Mouse (Mus musculus) CH12.LX (cell line): ENCODE measurements around the gene Meox1. TPM values are rescaled to one million over a fixed set of nuclear protein-coding genes. Genes with fewer than 3 reads are reported as not detected.
A peak's percentile ranks its signal among the peaks of the same experiment; 100 is the strongest.

Source experiments
- DNase-seq: peaks from one replicate; pipeline ENCODE4 v3.0.0-alpha.2; 2013; ENCODE audit errors: extremely low read depth
- H3K27ac ChIP-seq: 2 replicates; pipeline ENCODE4 v1.5.1; 2012; ENCODE audit warnings: low read depth, mild to moderate bottlenecking, control low read depth, moderate library complexity; ENCODE audit not compliant: insufficient read depth
- H3K27me3 ChIP-seq: replicated peaks from 2 replicates; pipeline ENCODE3; 2012; ENCODE audit warnings: inconsistent platforms
- H3K36me3 ChIP-seq, 2 experiments: replicated peaks in 1 of 2; 2 replicates each; pipeline versions ENCODE3 to v1.6.1; 2012; ENCODE audit warnings: inconsistent platforms in 1 of 2, low read length in 1 of 2, mild to moderate bottlenecking in 1 of 2, mixed read lengths in 1 of 2, moderate library complexity in 1 of 2; ENCODE audit not compliant: control insufficient read depth in 1 of 2, insufficient read depth in 1 of 2
- H3K4me1 ChIP-seq, 2 experiments: 2 replicates each; pipeline ENCODE4 v1.6.1; 2012; ENCODE audit warnings: inconsistent platforms in 1 of 2, moderate library complexity in 1 of 2; ENCODE audit not compliant: insufficient read depth in 2 of 2, control insufficient read depth in 1 of 2
- H3K4me2 ChIP-seq: 2 replicates; pipeline ENCODE4 v1.6.1; 2012; ENCODE audit warnings: low read depth, mild to moderate bottlenecking, control low read depth; ENCODE audit not compliant: poor library complexity, insufficient read depth, severe bottlenecking
- H3K4me3 ChIP-seq, 3 experiments: fragments of 150-350 bp in 1 of 3; sonication (generic) in 1 of 3; replicated peaks in 1 of 3; 2 replicates each; pipeline versions ENCODE3 to v1.5.1; 2011 to 2012; ENCODE audit warnings: low read depth in 2 of 3, low read length in 2 of 3, mild to moderate bottlenecking in 2 of 3, moderate library complexity in 2 of 3, control low read depth in 1 of 3, improper control_type of control experiment in 1 of 3, inconsistent platforms in 1 of 3, mixed read lengths in 1 of 3; ENCODE audit not compliant: poor library complexity in 1 of 3
- H3K79me2 ChIP-seq: replicated peaks from 2 replicates; pipeline ENCODE4 v1.6.1; 2012; ENCODE audit warnings: mild to moderate bottlenecking, moderate library complexity; ENCODE audit not compliant: control insufficient read depth, poor library complexity, insufficient read depth, severe bottlenecking; ENCODE audit errors: extremely low read depth
- H3K9ac ChIP-seq: 2 replicates; pipeline ENCODE4 v1.6.1; 2012; ENCODE audit warnings: low read depth, mild to moderate bottlenecking, control low read depth, moderate library complexity; ENCODE audit not compliant: insufficient read depth
- H3K9me3 ChIP-seq: replicated peaks from 2 replicates; pipeline ENCODE3; 2012; ENCODE audit warnings: low read length, inconsistent platforms, mixed read lengths
- BHLHE40 ChIP-seq: IDR thresholded peaks from 2 replicates; pipeline ENCODE4 v1.6.1; 2011; ENCODE audit warnings: mild to moderate bottlenecking, low read depth, low read length, improper control_type of control experiment
- CHD1 ChIP-seq: IDR thresholded peaks from 2 replicates; pipeline ENCODE4 v1.6.1; 2012; ENCODE audit warnings: low read depth, low read length, improper control_type of control experiment, inconsistent platforms
- CHD2 ChIP-seq: IDR thresholded peaks from 2 replicates; pipeline ENCODE4 v1.6.1; 2011; ENCODE audit warnings: low read length, improper control_type of control experiment
- CTCF ChIP-seq, 2 experiments: IDR thresholded peaks in 1 of 2; conservative IDR thresholded peaks in 1 of 2; 2 replicates each; pipeline ENCODE4 v1.5.1; 2011 to 2012; ENCODE audit warnings: low read depth in 2 of 2, low read length in 2 of 2, improper control_type of control experiment in 1 of 2, inconsistent platforms in 1 of 2, mild to moderate bottlenecking in 1 of 2, moderate library complexity in 1 of 2
- ELF1 ChIP-seq: IDR thresholded peaks from 2 replicates; pipeline ENCODE4 v1.6.1; 2014; ENCODE audit warnings: low read depth, mild to moderate bottlenecking, inconsistent platforms, low read length, improper control_type of control experiment
- GABPA ChIP-seq: IDR thresholded peaks from 2 replicates; pipeline ENCODE4 v1.6.1; 2012; ENCODE audit warnings: low read depth, low read length, improper control_type of control experiment, inconsistent platforms; ENCODE audit not compliant: insufficient replicate concordance
- HCFC1 ChIP-seq: IDR thresholded peaks from 2 replicates; pipeline ENCODE4 v1.6.1; 2012; ENCODE audit warnings: low read depth, mild to moderate bottlenecking, inconsistent platforms, low read length, improper control_type of control experiment
- JUN ChIP-seq: IDR thresholded peaks from 2 replicates; pipeline ENCODE4 v1.6.1; 2011; ENCODE audit warnings: low read depth, mild to moderate bottlenecking, low read length, improper control_type of control experiment, moderate library complexity; ENCODE audit not compliant: insufficient read depth
- JUND ChIP-seq: conservative IDR thresholded peaks from 2 replicates; pipeline ENCODE4 v1.6.1; 2011; ENCODE audit warnings: low read depth, low read length, improper control_type of control experiment
- MAX ChIP-seq: IDR thresholded peaks from 2 replicates; pipeline ENCODE4 v1.6.1; 2011; ENCODE audit warnings: low read length, improper control_type of control experiment
- MAZ ChIP-seq: IDR thresholded peaks from 2 replicates; pipeline ENCODE4 v1.6.1; 2012; ENCODE audit warnings: low read depth, mild to moderate bottlenecking, inconsistent platforms, low read length, improper control_type of control experiment, moderate library complexity
- MEF2A ChIP-seq: IDR thresholded peaks from 2 replicates; pipeline ENCODE4 v1.6.1; 2014; ENCODE audit warnings: low read depth, mild to moderate bottlenecking, inconsistent platforms, low read length, improper control_type of control experiment, borderline replicate concordance
- MXI1 ChIP-seq: IDR thresholded peaks from 2 replicates; pipeline ENCODE4 v1.6.1; 2011; ENCODE audit warnings: mild to moderate bottlenecking, low read depth, low read length, improper control_type of control experiment
- MYC ChIP-seq: IDR thresholded peaks from 2 replicates; pipeline ENCODE4 v1.6.1; 2011; ENCODE audit warnings: low read depth, mild to moderate bottlenecking, improper control_type of control experiment, low read length
- NELFE ChIP-seq: IDR thresholded peaks from 2 replicates; pipeline ENCODE4 v1.6.1; 2011; ENCODE audit warnings: low read depth, low read length, improper control_type of control experiment
- PAX5 ChIP-seq: IDR thresholded peaks from 2 replicates; pipeline ENCODE4 v1.6.1; 2012; ENCODE audit warnings: low read length, inconsistent platforms, mixed read lengths
- POLR2A ChIP-seq: IDR thresholded peaks from 2 replicates; pipeline ENCODE4 v1.6.1; 2011; ENCODE audit warnings: low read depth, mild to moderate bottlenecking, improper control_type of control experiment, low read length
- RAD21 ChIP-seq: IDR thresholded peaks from 2 replicates; pipeline ENCODE4 v1.6.1; 2011; ENCODE audit warnings: low read depth, mild to moderate bottlenecking, low read length, improper control_type of control experiment, moderate library complexity
- RCOR1 ChIP-seq: conservative IDR thresholded peaks from 2 replicates; pipeline ENCODE4 v1.6.1; 2012; ENCODE audit warnings: low read depth, mild to moderate bottlenecking, inconsistent platforms, low read length, improper control_type of control experiment
- SMC3 ChIP-seq: IDR thresholded peaks from 2 replicates; pipeline ENCODE4 v1.6.1; 2011; ENCODE audit warnings: low read depth, low read length, improper control_type of control experiment
- TBP ChIP-seq: conservative IDR thresholded peaks from 2 replicates; pipeline ENCODE4 v1.6.1; 2011; ENCODE audit warnings: low read depth, low read length, improper control_type of control experiment
- TCF12 ChIP-seq: IDR thresholded peaks from 2 replicates; pipeline ENCODE4 v1.6.1; 2014; ENCODE audit warnings: low read depth, mild to moderate bottlenecking, inconsistent platforms, low read length, improper control_type of control experiment
- ZC3H11A ChIP-seq: IDR thresholded peaks from 2 replicates; pipeline ENCODE4 v1.6.1; 2012; ENCODE audit warnings: low read depth, mild to moderate bottlenecking, inconsistent platforms, low read length, improper control_type of control experiment
- ZNF384 ChIP-seq: IDR thresholded peaks from 2 replicates; pipeline ENCODE4 v1.6.1; 2012; ENCODE audit warnings: low read depth, low read length, improper control_type of control experiment, inconsistent platforms
- dilution Hi-C: fragments of 300-500 bp; cut with MboI; formaldehyde crosslinking; loops from 2 replicates; pipeline ENCODE4 v1.14.3; 2020; ENCODE audit warnings: low sequenced_read_pairs; ENCODE audit not compliant: extremely low pct_unique_long_range_greater_than_20kb, extremely low pct_ligation_motif_present
- in situ Hi-C: fragments of 300-500 bp; cut with MboI; formaldehyde crosslinking; loops from 3 replicates; pipeline ENCODE4 v1.14.3; 2019; ENCODE audit warnings: low sequenced_read_pairs, low pct_ligation_motif_present, low pct_unique_long_range_greater_than_20kb, mixed read lengths
- polyA plus RNA-seq: library from polyadenylated mRNA; unstranded; fragments of >175 nt; gene quantifications from 2 replicates; pipeline ENCODE4 v1.2.1, GENCODE M21; 2012; ENCODE audit warnings: low read depth; ENCODE audit not compliant: insufficient read length
- total RNA-seq, 2 experiments: library from RNA; depleted of rRNA; stranded (reverse); fragments of 300-350 nt in 1 of 2; fragments of >200 nt in 1 of 2; gene quantifications; 2 replicates each; pipeline ENCODE4 v1.2.3; 2012 to 2014

Meox1 gene
- total and polyA plus RNA-seq, 3 experiments, result not detected

DNA sequence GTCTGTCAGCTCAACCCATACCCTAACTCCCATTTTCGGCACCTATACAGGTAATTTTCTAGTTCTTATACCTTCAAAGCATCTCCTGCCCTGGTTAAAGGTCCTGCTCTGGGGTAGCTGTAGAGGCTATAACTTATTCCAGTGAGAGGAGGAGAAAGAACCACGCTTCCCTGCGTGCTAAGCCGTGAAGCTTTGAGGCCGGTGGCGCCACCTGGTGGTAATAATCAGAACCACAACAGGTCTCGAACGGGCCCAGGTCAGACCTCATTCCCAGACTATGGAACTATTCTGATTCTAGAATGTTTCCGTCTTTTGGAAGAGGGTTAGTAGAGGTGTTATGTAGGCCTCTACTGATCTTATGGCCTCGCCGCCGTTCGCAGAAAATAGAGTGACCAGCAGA is 10.9 kb upstream of the Meox1 start:
- peak overlapping the region; percentile 55; the same call in 1 of the 2 replicates for H3K4me2 ChIP-seq
- dilution Hi-C loops, result no loop called here
- no peak for TF ChIP-seq PAX5
- no peak for TF ChIP-seq HCFC1
- TF ChIP-seq RCOR1, result no peak
- no peak for TF ChIP-seq GABPA
- no peak for TF ChIP-seq MEF2A
- peak; percentile 98 for TF ChIP-seq SMC3
- peak; percentile 85 for TF ChIP-seq RAD21
- TF ChIP-seq MAZ, result no peak
- TF ChIP-seq MAX, result peak; percentile 67
- TF ChIP-seq CHD1, result no peak
- TF ChIP-seq CHD2, result no peak
- TF ChIP-seq ZNF384, result no peak
- TF ChIP-seq ZC3H11A, result peak; percentile 80
- no peak for TF ChIP-seq TBP
- TF ChIP-seq CTCF (conservative IDR thresholded peaks at IDR 0.05 in 1 of 2, IDR thresholded peaks at IDR 0.05 in 1 of 2; ENCODE audit: low read depth in 2 of 2, low read length in 2 of 2), result peak; percentile 91 to 96
- no peak for TF ChIP-seq ELF1
- no peak for TF ChIP-seq MXI1
- TF ChIP-seq POLR2A, result no peak
- no peak for TF ChIP-seq BHLHE40
- no peak for TF ChIP-seq JUND
- peak; percentile 67; the same call in 1 of the 2 replicates for TF ChIP-seq MYC
- TF ChIP-seq TCF12, result 0 out of 2 replicates have a peak, but pooled peaks have one; percentile 9
- no peak for TF ChIP-seq JUN
- TF ChIP-seq NELFE, result peak; percentile 49; the same call in 1 of the 2 replicates
- TF ChIP-seq, all 38 proteins: peak for 8

More for the DNA sequence above, 10.9 kb upstream of the Meox1 start:
- Histone ChIP-seq H3K9me3 (peaks cover 6% of the 10 kb centered on the region), H3K27me3 (peaks cover 45% of the 10 kb centered on the region), H3K9ac (no peak overlapping the region), H3K79me2 (no peaks in the 10 kb centered on the region), H3K27ac (no peak overlapping the region), H3K4me1 (no peaks in the 10 kb centered on the region), H3K36me3 (no peaks in the 10 kb centered on the region), H3K4me3 (no peak overlapping the region)
- in situ Hi-C loops, result no loop called here
- DNase-seq, result peak; percentile 71
